Mouse (Mus musculus) thymus, adult 2 months (tissue): ENCODE data around the gene Slc18a3. TPM values are rescaled to one million over a fixed set of nuclear protein-coding genes. Genes with fewer than 3 reads are reported as not detected.
A peak's percentile ranks its signal among the peaks of the same experiment; 100 is the strongest.

Experiments
- DNase-seq: peaks from one replicate; pipeline ENCODE4 v3.0.0; 2021
- H3K27ac ChIP-seq: fragments of 200-500 bp; 2 replicates; pipeline ENCODE4 v1.5.1; 2012; ENCODE audit warnings: low read length, control low read depth; ENCODE audit not compliant: control insufficient read depth, insufficient read depth
- H3K27me3 ChIP-seq: fragments of 200-500 bp; 2 replicates; pipeline ENCODE4 v1.6.1; 2012; ENCODE audit warnings: mild to moderate bottlenecking, low read length, moderate library complexity, mixed read lengths; ENCODE audit not compliant: control insufficient read depth, insufficient read depth
- H3K36me3 ChIP-seq: fragments of 200-500 bp; 2 replicates; pipeline ENCODE4 v1.6.1; 2012; ENCODE audit warnings: mild to moderate bottlenecking, low read length, moderate library complexity; ENCODE audit not compliant: control insufficient read depth, insufficient read depth
- H3K4me1 ChIP-seq: fragments of 200-500 bp; replicated peaks from 2 replicates; pipeline ENCODE4 v1.6.1; 2012; ENCODE audit warnings: low read length; ENCODE audit not compliant: control insufficient read depth, insufficient read depth
- H3K4me3 ChIP-seq: fragments of 200-500 bp; 2 replicates; pipeline ENCODE4 v1.5.1; 2012; ENCODE audit warnings: mild to moderate bottlenecking, low read length, control low read depth, moderate library complexity; ENCODE audit not compliant: control insufficient read depth, insufficient read depth
- CTCF ChIP-seq: fragments of 200-500 bp; IDR thresholded peaks from 2 replicates; pipeline ENCODE4 v1.5.1; 2012; ENCODE audit warnings: mild to moderate bottlenecking, control low read depth, low read length, moderate library complexity, borderline replicate concordance; ENCODE audit not compliant: control insufficient read depth, poor library complexity, insufficient read depth; ENCODE audit errors: extremely low read depth
- POLR2A ChIP-seq: fragments of 200-500 bp; IDR thresholded peaks from 2 replicates; pipeline ENCODE4 v1.6.1; 2012; ENCODE audit warnings: mild to moderate bottlenecking, low read length, control low read depth, moderate library complexity; ENCODE audit not compliant: control insufficient read depth, poor library complexity, insufficient read depth; ENCODE audit errors: extremely low read depth
- WGBS: fragments of 180-500 bp; shearing (Covaris S2); methylation state at CpG from one replicate; pipeline ENCODE4 v1.1.7; 2018; 5-methylcytosine and 5-hydroxymethylcytosine counted together
- polyA plus RNA-seq: library from polyadenylated mRNA; depleted of rRNA; stranded (reverse); fragments of >200 nt; gene quantifications from 2 replicates; pipeline ENCODE4 v1.2.3, GENCODE M21; 2012

The Slc18a3 gene
- polyA plus RNA-seq, 1 experiment, result 0.16 TPM

GRCm38 (mm10) chr14:32477581-32477980 lies 12.9 kb upstream of the Slc18a3 start:
- H3K36me3 ChIP-seq, result no peaks in the 10 kb centered on the region
- 70% methylated on average over 1 of the region's 1 CpGs for WGBS
- no peak for DNase-seq
- H3K27ac ChIP-seq, result no peak overlapping the region
- no peaks in the 10 kb centered on the region for H3K27me3 ChIP-seq
- no peak overlapping the region for H3K4me3 ChIP-seq
- no peak for TF ChIP-seq CTCF
- TF ChIP-seq POLR2A, result no peak
- no peaks in the 10 kb centered on the region for H3K4me1 ChIP-seq

GRCm38 (mm10) chr14:32476559-32476958 lies 11.9 kb upstream of the Slc18a3 start:
- H3K36me3 ChIP-seq, result no peaks in the 10 kb centered on the region
- no peak overlapping the region for H3K27ac ChIP-seq
- TF ChIP-seq CTCF, result no peak
- no peak for TF ChIP-seq POLR2A
- H3K4me3 ChIP-seq, result no peak overlapping the region
- H3K4me1 ChIP-seq, result no peaks in the 10 kb centered on the region
- WGBS, result 79% methylated on average over 6 of the region's 6 CpGs
- DNase-seq, result no peak
- H3K27me3 ChIP-seq, result no peaks in the 10 kb centered on the region

- H3K4me3 ChIP-seq, result no peak overlapping the region
- no peak for TF ChIP-seq CTCF
- TF ChIP-seq POLR2A, result no peak
- DNase-seq, result peak; percentile 19
- no peaks in the 10 kb centered on the region for H3K4me1 ChIP-seq
- 19% methylated on average over 4 of the region's 4 CpGs for WGBS
- H3K36me3 ChIP-seq, result no peaks in the 10 kb centered on the region
- no peaks in the 10 kb centered on the region for H3K27me3 ChIP-seq
- no peak overlapping the region for H3K27ac ChIP-seq
Observed at GRCm38 (mm10) chr14:32472996-32473395, 8.3 kb upstream of the Slc18a3 start.

DNA sequence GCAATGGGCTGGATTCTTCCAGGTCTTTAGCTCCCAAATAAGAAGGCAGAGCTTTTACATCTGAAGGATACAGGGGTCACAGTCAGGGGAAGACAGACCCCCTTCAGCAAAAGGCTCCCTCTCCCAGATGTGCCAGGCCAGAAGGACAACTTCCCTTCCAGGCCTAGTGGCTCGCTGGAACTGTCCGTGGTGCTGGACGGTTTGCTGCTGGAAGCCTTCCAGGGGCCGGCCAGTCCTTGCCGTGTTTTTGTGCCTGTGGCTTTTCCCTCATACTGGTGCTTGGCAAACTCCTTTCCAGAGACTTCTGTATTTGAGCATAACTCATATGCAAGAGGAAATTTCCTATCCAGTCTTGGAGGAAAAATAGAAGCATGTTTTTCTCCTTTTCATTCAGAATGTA lies 3.0 kb upstream of the Slc18a3 start:
- WGBS, result 10% methylated on average over 5 of the region's 5 CpGs
- Histone ChIP-seq H3K4me1 (no peaks in the 10 kb centered on the region), H3K4me3 (no peak overlapping the region), H3K36me3 (no peaks in the 10 kb centered on the region), H3K27me3 (peaks cover 6% of the 10 kb centered on the region), H3K27ac (no peak overlapping the region)
- TF ChIP-seq CTCF (no peak), POLR2A (no peak)
- no peak for DNase-seq

GRCm38 (mm10) chr14:32465889-32466288 lies 1.2 kb upstream of the Slc18a3 start, which contains the start of gene Chat:
Gene Chat, minus strand, starts transcription at chr14:32465989.
- Histone ChIP-seq H3K4me1 (no peaks in the 10 kb centered on the region), H3K4me3 (no peak within 1 kb of the TSS), H3K36me3 (no peaks in the 10 kb centered on the region), H3K27ac (no peak within 1 kb of the TSS), H3K27me3 (peaks cover 6% of the 10 kb centered on the region)
- no peak for TF ChIP-seq POLR2A
- TF ChIP-seq CTCF, result no peak
- WGBS, result 24% methylated on average over 13 of the region's 13 CpGs
- no peak for DNase-seq

DNA sequence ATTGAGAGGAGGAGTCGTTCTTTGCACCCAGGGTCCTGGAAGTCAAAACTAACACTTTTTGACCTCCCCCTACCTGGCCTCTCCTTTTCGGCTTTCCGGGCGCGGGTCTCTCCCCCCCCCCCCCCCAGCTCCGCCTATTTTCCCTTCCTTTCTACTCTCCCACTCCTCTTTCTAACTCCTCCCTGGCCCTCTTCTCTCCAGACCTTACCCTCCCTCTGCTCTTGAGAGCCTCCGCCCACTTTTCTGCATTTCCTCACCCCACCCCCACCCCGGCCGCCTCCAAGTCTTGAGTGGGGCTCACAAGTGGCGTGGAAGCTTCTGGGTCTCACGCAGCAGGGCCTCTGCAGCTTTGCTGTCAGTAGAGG lies 838 bp upstream of the Slc18a3 start:
- no peak overlapping the region for H3K4me3 ChIP-seq
- 5% methylated on average over 8 of the region's 11 CpGs for WGBS
- H3K27me3 ChIP-seq, result peaks cover 6% of the 10 kb centered on the region
- DNase-seq, result no peak
- no peak overlapping the region for H3K27ac ChIP-seq
- no peaks in the 10 kb centered on the region for H3K4me1 ChIP-seq
- no peaks in the 10 kb centered on the region for H3K36me3 ChIP-seq
- no peak for TF ChIP-seq CTCF
- TF ChIP-seq POLR2A, result no peak

GRCm38 (mm10) chr14:32463211-32464040 lies 1.2 kb downstream of the Slc18a3 start:
- no peak for TF ChIP-seq POLR2A
- TF ChIP-seq CTCF, result no peak
- Histone ChIP-seq H3K4me3 (no peak overlapping the region), H3K36me3 (no peaks in the 10 kb centered on the region), H3K27ac (no peak overlapping the region), H3K4me1 (no peaks in the 10 kb centered on the region), H3K27me3 (peaks cover 6% of the 10 kb centered on the region)
- 13% methylated on average over 74 of the region's 74 CpGs for WGBS
- no peak for DNase-seq
